Mouse (Mus musculus): ENCODE results near the gene Cemip2. TPM values are rescaled to one million over a fixed set of nuclear protein-coding genes. Genes with fewer than 3 reads are reported as not detected.

Gene Cemip2
- 71.2 and 91.2 TPM in 2 replicates for polyA plus RNA-seq (2016; fragmentation: Nextera tagmentation; extraction: Ambion mirVana)

- under 1% methylated on average over 75 of the region's 75 CpGs for WGBS
- peaks cover 54% of the 10 kb centered on the region for H3K4me1 ChIP-seq
- H3K36me3 ChIP-seq = peaks cover 3% of the 10 kb centered on the region; the same call in 1 of the 2 replicates
- no peaks in the 10 kb centered on the region for H3K27me3 ChIP-seq (ENCODE audit: low read depth, poor library complexity, severe bottlenecking)
- H3K27ac ChIP-seq (replicated peaks) = peak within 1 kb of the TSS; percentile 98
- H3K9me3 ChIP-seq (replicated peaks) = no peaks in the 10 kb centered on the region
- H3K4me3 ChIP-seq = peak within 1 kb of the TSS; percentile 95
- peak; percentile 97 for DNase-seq (ENCODE audit: low spot score)
These were observed at the start of gene Cemip2 for GRCm38 (mm10) chr19:21778147-21778917. Gene Cemip2 (plus strand): TSS chr19:21778342.

- 95% methylated on average over 6 of the region's 6 CpGs for WGBS
- no peak for DNase-seq (ENCODE audit: low spot score)
These were observed 49.8 kb upstream of the Cemip2 start for GRCm38 (mm10) chr19:21728342-21728741.

GRCm38 (mm10) chr19:21731887-21732286 is 46.3 kb upstream of the Cemip2 start:
- Histone ChIP-seq H3K36me3 (no peaks in the 10 kb centered on the region), H3K27ac (replicated peaks) (no peak overlapping the region), H3K4me3 (no peak overlapping the region), H3K4me1 (0 out of 2 replicates have a peak, but pooled peaks cover 2% of the 10 kb centered on the region), H3K27me3 (ENCODE audit: low read depth, poor library complexity, severe bottlenecking) (no peaks in the 10 kb centered on the region), H3K9me3 (replicated peaks) (no peaks in the 10 kb centered on the region)
- 83% methylated on average over 5 of the region's 5 CpGs for WGBS
- DNase-seq (ENCODE audit: low spot score) = no peak

More at GRCm38 (mm10) chr19:21728342-21728741, 49.8 kb upstream of the Cemip2 start:
- H3K27me3 ChIP-seq (ENCODE audit: low read depth, poor library complexity, severe bottlenecking) = no peaks in the 10 kb centered on the region
- peaks cover 17% of the 10 kb centered on the region for H3K4me1 ChIP-seq
- no peaks in the 10 kb centered on the region for H3K9me3 ChIP-seq (replicated peaks)
- no peak overlapping the region for H3K27ac ChIP-seq (replicated peaks)
- H3K36me3 ChIP-seq = no peaks in the 10 kb centered on the region
- H3K4me3 ChIP-seq = no peak overlapping the region

DNA sequence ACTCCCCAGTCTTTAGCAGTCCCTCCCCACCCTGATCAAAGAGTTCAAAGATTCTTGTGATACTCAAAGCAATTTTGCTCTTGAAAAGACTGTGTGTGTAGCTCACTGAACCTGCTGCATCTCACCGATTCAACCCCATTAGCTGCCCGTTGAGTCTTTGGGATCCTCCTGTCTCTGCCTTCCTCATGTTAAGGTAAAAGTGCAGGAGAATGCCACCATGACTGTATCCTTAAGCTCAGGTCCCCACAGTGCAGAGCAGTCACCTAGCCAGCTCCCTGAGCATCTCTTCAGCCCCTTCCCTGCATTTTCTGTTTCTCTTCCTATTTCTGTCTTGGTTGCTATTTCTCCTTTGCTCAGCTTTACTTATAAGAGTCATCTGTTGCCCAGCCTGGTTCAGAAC is 45.0 kb upstream of the Cemip2 start:
- H3K9me3 ChIP-seq (replicated peaks) = no peaks in the 10 kb centered on the region
- H3K36me3 ChIP-seq = no peaks in the 10 kb centered on the region
- H3K4me3 ChIP-seq = no peak overlapping the region
- no peaks in the 10 kb centered on the region for H3K27me3 ChIP-seq (ENCODE audit: low read depth, poor library complexity, severe bottlenecking)
- no peak overlapping the region for H3K27ac ChIP-seq (replicated peaks)
- DNase-seq (ENCODE audit: low spot score) = no peak
- WGBS = 89% methylated on average over 2 of the region's 2 CpGs
- peaks cover 8% of the 10 kb centered on the region; the same call in 1 of the 2 replicates for H3K4me1 ChIP-seq

DNA sequence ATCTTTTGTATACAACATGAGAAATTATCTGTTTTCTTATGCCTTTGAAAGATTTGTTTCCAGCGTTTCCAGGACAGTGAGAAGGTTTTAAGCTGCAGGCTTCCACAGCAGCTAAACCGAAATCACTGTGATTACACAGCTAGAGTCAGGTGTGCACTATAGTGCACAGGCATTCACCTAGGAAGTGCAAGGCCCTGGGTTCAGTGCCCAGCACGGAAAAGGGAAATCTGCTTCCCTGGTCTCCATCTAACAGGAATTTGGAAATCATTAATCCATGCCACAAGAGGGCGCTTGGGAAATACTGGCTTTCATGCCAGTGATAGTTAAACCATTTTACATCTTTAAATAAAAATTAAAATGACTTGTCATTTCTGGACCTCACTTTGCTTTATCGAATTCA is 44.0 kb upstream of the Cemip2 start:
- H3K27me3 ChIP-seq (ENCODE audit: low read depth, poor library complexity, severe bottlenecking) = no peaks in the 10 kb centered on the region
- DNase-seq (ENCODE audit: low spot score) = no peak
- WGBS = 38% methylated on average over 5 of the region's 5 CpGs

DNA sequence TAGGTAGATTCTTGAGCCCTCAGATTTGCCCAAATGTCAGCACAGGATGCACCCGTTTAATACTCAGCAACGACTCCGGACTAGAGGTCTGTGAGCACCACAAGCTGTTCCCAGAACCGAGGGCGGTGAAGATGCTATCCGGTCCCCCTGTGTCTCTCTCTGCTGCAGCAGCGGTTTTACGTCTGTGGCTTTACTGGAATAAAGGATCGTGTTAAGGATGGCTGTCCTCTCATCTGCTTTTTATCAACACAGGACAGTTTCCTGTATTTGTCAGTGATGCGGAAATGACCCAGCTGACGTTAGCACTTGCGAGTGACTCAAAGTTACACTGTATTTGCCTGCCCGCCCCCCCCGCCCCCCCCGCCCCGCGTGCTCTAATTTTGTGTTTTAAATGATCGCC is 40.7 kb upstream of the Cemip2 start:
- Histone ChIP-seq H3K27ac (replicated peaks) (no peak overlapping the region), H3K9me3 (replicated peaks) (no peaks in the 10 kb centered on the region), H3K4me1 (peaks cover 12% of the 10 kb centered on the region; the same call in 1 of the 2 replicates), H3K4me3 (no peak overlapping the region), H3K36me3 (no peaks in the 10 kb centered on the region), H3K27me3 (ENCODE audit: low read depth, poor library complexity, severe bottlenecking) (no peaks in the 10 kb centered on the region)
- no peak for DNase-seq (ENCODE audit: low spot score)
- WGBS = 69% methylated on average over 18 of the region's 18 CpGs

More for the DNA sequence above, 44.0 kb upstream of the Cemip2 start:
- H3K9me3 ChIP-seq (replicated peaks) = no peaks in the 10 kb centered on the region
- H3K36me3 ChIP-seq = no peaks in the 10 kb centered on the region
- peaks cover 12% of the 10 kb centered on the region; the same call in 1 of the 2 replicates for H3K4me1 ChIP-seq
- H3K27ac ChIP-seq (replicated peaks) = no peak overlapping the region
- no peak overlapping the region for H3K4me3 ChIP-seq

- H3K4me1 ChIP-seq = peaks cover 12% of the 10 kb centered on the region; the same call in 1 of the 2 replicates
- DNase-seq (ENCODE audit: low spot score) = no peak
These were observed 40.1 kb upstream of the Cemip2 start for GRCm38 (mm10) chr19:21737881-21738590.

GRCm38 (mm10) chr19:21738591-21739280 is 39.4 kb upstream of the Cemip2 start:
- DNase-seq (ENCODE audit: low spot score) = no peak
- Histone ChIP-seq H3K4me1 (peaks cover 12% of the 10 kb centered on the region; the same call in 1 of the 2 replicates), H3K36me3 (no peaks in the 10 kb centered on the region), H3K27ac (replicated peaks) (no peak overlapping the region), H3K9me3 (replicated peaks) (no peaks in the 10 kb centered on the region), H3K27me3 (ENCODE audit: low read depth, poor library complexity, severe bottlenecking) (no peaks in the 10 kb centered on the region), H3K4me3 (no peak overlapping the region)
- 92% methylated on average over 18 of the region's 18 CpGs for WGBS

More at GRCm38 (mm10) chr19:21737881-21738590, 40.1 kb upstream of the Cemip2 start:
- H3K4me3 ChIP-seq = no peak overlapping the region
- no peak overlapping the region; the same call in 1 of the 2 replicates for H3K27ac ChIP-seq (replicated peaks)
- H3K9me3 ChIP-seq (replicated peaks) = no peaks in the 10 kb centered on the region
- 72% methylated on average over 17 of the region's 17 CpGs for WGBS
- H3K27me3 ChIP-seq (ENCODE audit: low read depth, poor library complexity, severe bottlenecking) = no peaks in the 10 kb centered on the region
- H3K36me3 ChIP-seq = no peaks in the 10 kb centered on the region

GRCm38 (mm10) chr19:21742138-21742537 is 36.0 kb upstream of the Cemip2 start:
- no peak for DNase-seq (ENCODE audit: low spot score)
- Histone ChIP-seq H3K27ac (replicated peaks) (no peak overlapping the region), H3K36me3 (no peaks in the 10 kb centered on the region), H3K4me1 (peaks cover 12% of the 10 kb centered on the region; the same call in 1 of the 2 replicates), H3K9me3 (replicated peaks) (no peaks in the 10 kb centered on the region), H3K27me3 (ENCODE audit: low read depth, poor library complexity, severe bottlenecking) (no peaks in the 10 kb centered on the region), H3K4me3 (no peak overlapping the region)
- 88% methylated on average over 12 of the region's 12 CpGs for WGBS

DNA sequence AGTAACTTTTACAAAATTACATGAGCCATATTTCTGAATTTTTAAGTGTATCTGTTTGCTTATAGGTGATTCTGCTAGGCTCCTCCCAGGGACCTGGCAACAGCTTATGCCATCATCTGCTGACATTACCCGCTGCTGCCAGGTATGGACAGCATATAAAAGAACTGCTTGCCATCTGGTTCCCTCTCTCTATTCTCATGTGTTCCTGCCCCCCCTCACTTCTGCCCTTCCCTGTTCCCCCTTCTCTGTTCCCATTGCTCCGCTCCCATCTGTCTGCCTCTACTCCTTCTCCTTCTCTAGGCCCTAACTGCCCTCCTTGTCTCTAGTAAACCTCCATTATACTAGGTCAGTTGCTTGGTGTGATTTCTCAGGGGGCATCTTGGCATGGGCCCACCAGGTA is 32.6 kb upstream of the Cemip2 start:
- Histone ChIP-seq H3K4me3 (no peak overlapping the region), H3K9me3 (replicated peaks) (no peaks in the 10 kb centered on the region), H3K27ac (replicated peaks) (no peak overlapping the region), H3K27me3 (ENCODE audit: low read depth, poor library complexity, severe bottlenecking) (no peaks in the 10 kb centered on the region), H3K36me3 (no peaks in the 10 kb centered on the region), H3K4me1 (no peaks in the 10 kb centered on the region)
- no peak for DNase-seq (ENCODE audit: low spot score)
- WGBS = 89% methylated on average over 2 of the region's 2 CpGs

DNA sequence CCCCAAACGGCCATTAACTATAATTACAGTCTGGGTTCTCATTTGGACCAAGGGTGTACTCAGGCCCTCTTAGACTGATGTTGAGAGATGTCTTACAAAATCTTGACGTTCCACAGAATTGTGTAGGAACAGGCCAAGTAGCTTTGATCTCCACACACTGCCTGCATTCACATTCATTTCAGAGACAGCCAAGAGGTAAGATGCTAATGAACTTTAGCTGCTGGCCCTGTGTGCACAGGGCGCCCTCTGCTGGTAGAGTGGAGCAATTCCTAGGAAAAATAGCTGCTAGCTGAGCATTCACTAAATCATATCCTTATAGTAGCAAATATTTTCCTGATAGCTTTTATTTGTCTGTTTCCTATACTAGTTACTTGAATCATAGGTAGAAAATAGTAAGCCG is 30.8 kb upstream of the Cemip2 start:
- WGBS = 23% methylated on average over 4 of the region's 4 CpGs
- no peak overlapping the region for H3K4me3 ChIP-seq
- H3K9me3 ChIP-seq (replicated peaks) = no peaks in the 10 kb centered on the region
- no peaks in the 10 kb centered on the region for H3K27me3 ChIP-seq (ENCODE audit: low read depth, poor library complexity, severe bottlenecking)
- DNase-seq (ENCODE audit: low spot score) = peak; percentile 55
- H3K4me1 ChIP-seq = no peaks in the 10 kb centered on the region
- no peaks in the 10 kb centered on the region for H3K36me3 ChIP-seq
- H3K27ac ChIP-seq (replicated peaks) = no peak overlapping the region

DNA sequence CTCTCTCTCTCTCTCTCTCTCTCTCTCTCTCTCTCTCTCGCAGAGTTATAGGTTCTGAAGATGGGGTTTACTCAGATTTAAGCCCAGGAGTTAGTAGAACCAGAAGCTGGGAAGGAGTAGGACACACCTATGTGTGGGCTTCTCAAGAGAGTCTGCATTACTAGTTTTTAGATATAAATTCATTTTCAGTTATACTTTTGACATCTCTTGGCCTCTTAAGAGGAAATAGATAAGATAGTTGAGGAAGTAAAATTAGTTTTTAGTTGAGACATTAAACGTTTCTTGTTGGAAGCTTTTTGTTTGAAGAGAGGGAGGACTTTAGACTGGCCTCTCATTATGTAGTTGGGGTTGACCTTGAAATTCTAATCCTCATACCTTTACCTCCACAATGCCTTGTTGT is 28.0 kb upstream of the Cemip2 start:
- no peak for DNase-seq (ENCODE audit: low spot score)
- no peaks in the 10 kb centered on the region for H3K27me3 ChIP-seq (ENCODE audit: low read depth, poor library complexity, severe bottlenecking)
- 72% methylated on average over 2 of the region's 2 CpGs for WGBS
- H3K9me3 ChIP-seq (replicated peaks) = no peaks in the 10 kb centered on the region
- no peak overlapping the region for H3K4me3 ChIP-seq
- H3K27ac ChIP-seq (replicated peaks) = no peak overlapping the region
- H3K36me3 ChIP-seq = no peaks in the 10 kb centered on the region
- no peaks in the 10 kb centered on the region for H3K4me1 ChIP-seq

Measured in midbrain, embryonic 10.5 days (tissue).